Mouse (Mus musculus): Measurements from ENCODE around the gene Spdef.

Gene Spdef

GRCm38 (mm10) chr17:27677756-27678155, 51.0 kb downstream of the Spdef start:
- peak; percentile 54; the same call in 1 of the 2 replicates for ATAC-seq (ENCODE audit: low TSS enrichment)

- peak; percentile 44; the same call in 1 of the 2 replicates for ATAC-seq (ENCODE audit: low TSS enrichment)
Observed at GRCm38 (mm10) chr17:27676270-27676669, 52.5 kb downstream of the Spdef start.

GRCm38 (mm10) chr17:27675453-27675852, 53.3 kb downstream of the Spdef start:
- no peak for ATAC-seq (ENCODE audit: low TSS enrichment)

- ATAC-seq (ENCODE audit: low TSS enrichment), result 0 out of 2 replicates have a peak, but pooled peaks have one; percentile 5
Observed at GRCm38 (mm10) chr17:27673945-27674344, 54.8 kb downstream of the Spdef start.

GRCm38 (mm10) chr17:27671720-27672119, 57.0 kb downstream of the Spdef start:
- no peak for ATAC-seq (ENCODE audit: low TSS enrichment)

Data from frontal cortex, adult (tissue).